Mouse (Mus musculus) ovary, postnatal 10 days (tissue): ENCODE measurements around the gene Fam170b.

Source experiments
- DNase-seq: peaks from one replicate; pipeline ENCODE4 v3.0.0; 2022; ENCODE audit warnings: low spot score

The Fam170b gene

GRCm38 (mm10) chr14:32827994-32828650 is 5.6 kb upstream of the Fam170b start:
- DNase-seq: no peak

DNA sequence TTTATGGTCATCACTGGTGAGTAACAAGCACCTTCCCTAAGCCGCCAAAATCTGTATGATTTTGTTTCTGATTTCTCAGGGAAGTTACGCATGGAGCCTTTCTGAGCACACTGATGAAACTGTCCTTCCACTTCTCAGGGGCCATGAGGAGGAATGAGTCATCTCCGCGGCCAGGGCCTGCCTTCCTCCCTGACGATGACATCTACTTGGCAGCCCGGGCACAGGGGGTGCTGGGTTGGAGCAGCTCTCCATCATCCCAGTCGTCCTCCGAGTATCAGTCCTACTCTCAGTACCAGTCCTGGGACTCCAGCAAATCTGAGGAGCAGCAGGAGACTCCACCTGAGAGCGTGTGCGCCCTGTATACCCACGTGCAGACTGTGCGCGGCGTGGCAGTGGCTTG is 1.4 kb downstream of the Fam170b start:
- no peak for DNase-seq

DNA sequence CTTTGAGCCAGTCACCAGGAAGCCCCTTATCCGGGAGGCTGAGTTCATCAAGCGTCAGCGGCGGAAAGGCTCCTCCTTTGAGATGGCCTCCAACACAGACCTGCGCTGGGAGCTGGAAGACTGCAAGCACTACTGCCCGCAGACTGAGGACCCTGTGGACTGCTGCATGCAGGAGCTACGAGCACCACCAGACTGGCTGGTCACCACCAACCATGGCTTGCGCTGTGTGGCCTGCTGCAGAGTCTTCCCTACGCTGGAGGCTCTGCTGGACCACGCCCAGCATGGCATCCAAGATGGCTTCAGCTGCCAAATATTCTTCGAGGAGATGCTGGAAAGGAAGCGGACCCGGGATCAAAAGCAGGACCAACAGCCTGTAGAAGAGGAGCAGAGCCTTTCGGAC is 1.8 kb downstream of the Fam170b start:
- DNase-seq: no peak

- no peak for DNase-seq
Measured at GRCm38 (mm10) chr14:32836191-32836590, 2.4 kb downstream of the Fam170b start.

- DNase-seq: no peak
Measured at GRCm38 (mm10) chr14:32842052-32842451, 8.3 kb downstream of the Fam170b start.

- no peak for DNase-seq
Measured at GRCm38 (mm10) chr14:32854059-32854458, 20.3 kb downstream of the Fam170b start.

GRCm38 (mm10) chr14:32856246-32856645 is 22.5 kb downstream of the Fam170b start:
- no peak for DNase-seq

DNA sequence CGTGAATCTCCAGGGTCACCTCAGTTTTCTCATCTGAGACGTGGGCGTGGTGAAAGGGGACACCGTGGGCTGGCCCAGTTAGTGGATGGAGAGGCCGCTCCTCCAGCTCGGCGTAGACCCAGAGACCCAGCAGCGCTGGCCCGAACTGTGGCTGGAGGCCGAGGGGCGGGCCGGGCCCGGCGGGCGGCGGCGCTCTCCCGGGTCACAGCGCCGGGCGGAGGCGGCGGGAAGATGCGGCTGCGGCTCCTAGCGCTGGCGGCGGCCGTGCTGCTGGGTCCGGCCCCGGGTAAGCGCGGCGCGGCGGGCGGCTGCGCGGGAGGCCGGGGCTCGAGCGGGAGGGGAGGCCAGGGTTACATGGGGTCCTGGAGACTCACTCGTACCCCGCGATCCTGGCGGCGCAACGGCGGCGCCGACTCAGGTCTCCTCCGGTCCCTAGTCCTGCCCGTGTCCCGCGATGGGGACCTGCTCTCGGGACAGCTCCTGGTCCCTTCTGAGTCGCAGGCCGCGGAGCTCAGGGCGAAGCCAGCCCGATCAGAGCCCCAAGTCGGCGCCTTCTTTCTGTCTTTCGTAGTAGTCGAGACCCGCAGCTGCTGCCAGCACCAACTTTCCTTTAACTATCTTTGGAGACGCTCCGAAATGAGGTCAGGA is 23.0 kb downstream of the Fam170b start, which contains the start of gene Vstm4:
Gene Vstm4, plus strand, starts transcription at position 76 of the 648 bp plus-strand sequence.
- DNase-seq: peak; percentile 46

DNA sequence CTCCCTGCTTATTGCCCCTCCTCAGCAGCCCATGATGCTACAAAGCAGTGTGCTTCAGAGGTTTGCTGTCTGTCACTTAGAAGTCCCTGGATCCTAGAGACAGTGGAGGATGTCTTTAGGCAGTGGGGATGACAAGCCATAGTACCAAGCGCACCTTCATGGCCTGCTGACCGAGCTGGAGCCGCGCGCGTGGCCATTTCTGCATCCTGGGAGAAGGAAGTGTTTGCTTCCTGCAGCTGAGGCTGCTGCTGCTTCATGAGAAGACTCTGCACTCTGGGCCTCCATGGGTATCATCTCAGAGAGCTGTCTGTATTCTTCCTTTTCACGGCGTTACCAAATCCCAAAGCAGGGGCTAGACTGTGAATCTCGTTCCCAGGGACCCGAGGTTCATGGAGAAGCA is 24.6 kb downstream of the Fam170b start:
- DNase-seq: no peak

GRCm38 (mm10) chr14:32858941-32859510 is 25.3 kb downstream of the Fam170b start:
- DNase-seq: no peak

- no peak for DNase-seq
Measured at GRCm38 (mm10) chr14:32859831-32860569, 26.2 kb downstream of the Fam170b start.

- no peak for DNase-seq
Measured at GRCm38 (mm10) chr14:32861149-32861581, 27.4 kb downstream of the Fam170b start.

- no peak for DNase-seq
Measured at GRCm38 (mm10) chr14:32861656-32862055, 27.9 kb downstream of the Fam170b start.

DNA sequence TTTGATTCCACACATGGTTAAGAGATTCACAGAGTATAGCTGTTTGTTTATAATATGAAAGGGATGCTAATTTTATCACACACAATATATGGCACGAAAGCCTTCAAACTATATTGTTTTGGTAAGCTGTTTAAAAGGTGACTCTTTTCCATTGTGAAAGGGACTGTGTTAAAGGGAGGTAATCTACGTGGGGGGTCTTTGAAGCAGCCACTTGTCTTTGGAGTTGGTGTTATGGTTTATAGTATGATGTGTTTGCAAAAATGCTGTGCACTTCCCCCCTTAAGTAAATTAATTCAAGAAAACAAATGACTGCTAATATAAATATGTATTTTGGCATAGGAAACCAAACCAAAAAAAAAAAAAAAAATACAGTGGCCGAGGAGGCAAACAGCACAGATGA is 31.6 kb downstream of the Fam170b start:
- no peak for DNase-seq

DNA sequence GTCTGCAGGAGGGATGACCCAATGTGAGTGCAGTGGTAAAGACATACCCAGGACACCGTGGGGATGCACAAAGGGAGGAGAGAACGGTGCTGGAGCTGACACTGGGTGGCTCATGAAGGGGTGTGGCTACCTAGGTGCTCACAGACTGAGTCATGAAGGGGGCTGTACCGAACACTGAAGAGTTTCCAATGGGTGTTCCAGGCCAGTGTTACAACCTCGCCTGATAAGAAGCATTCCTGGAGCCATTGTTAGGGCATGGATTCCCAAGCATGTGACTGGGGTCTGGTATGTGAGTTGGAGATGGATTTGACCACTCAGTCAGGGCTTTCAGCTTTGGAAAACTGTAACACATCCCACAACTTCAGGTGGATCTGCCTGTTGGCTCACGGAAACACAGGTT is 38.2 kb downstream of the Fam170b start:
- DNase-seq: no peak

DNA sequence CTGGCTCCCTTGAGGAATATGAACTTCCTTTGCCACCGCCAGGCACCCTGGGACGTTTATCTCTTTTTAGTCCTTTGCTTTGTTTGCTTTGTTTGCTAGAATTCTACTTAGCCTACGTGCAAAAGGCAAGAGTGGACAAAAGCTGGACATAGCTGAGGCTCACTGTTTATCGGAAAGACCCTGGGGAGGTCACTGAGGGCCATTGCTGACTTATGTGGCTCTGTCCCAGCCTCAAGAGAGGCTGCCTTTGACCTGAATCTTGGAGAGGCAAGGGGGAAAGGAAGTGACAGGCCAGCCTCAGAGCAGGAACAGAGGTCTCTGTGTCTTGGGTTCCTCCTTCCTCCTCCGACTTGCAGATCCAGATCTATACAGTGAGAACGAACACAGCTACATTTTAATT is 43.8 kb downstream of the Fam170b start:
- DNase-seq: no peak

DNA sequence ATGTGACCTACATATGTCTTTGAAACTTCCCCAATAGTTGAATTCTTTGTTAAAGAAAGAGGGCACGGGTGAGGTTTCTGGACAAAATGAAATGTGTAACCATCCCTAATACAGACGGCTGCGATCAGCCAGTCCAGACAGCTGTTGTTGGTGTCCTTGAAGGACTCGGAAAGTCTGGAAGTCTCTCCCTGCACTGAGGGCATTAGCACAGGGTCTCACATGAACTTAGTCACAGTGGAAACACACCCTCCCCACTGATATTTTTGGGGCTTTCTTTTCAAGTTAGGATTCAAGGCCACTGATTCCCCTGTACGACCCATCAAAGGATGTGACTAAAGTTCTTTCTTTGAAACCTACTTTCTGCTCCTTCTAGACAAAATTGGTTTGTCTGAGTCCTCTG is 46.6 kb downstream of the Fam170b start:
- no peak for DNase-seq

DNA sequence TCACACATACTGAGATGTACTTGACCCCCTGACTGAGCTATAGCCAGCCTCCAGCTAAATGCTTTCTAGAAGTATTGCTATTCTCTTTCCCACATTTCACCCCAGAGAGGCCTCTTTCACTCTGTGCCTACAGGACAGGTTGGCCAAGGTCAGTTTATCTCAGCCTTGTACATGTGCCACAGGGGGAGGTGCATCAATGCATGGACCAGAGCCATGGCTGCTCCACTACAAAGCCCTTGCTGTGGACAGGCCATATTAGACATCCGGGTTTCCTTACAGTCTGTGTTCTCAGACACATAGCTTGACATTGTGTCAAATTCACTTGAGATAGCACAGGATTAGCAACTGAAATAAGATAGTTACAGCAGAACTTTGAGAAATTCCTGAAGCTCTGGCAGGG is 47.9 kb downstream of the Fam170b start:
- DNase-seq: no peak
